Mouse (Mus musculus): Measurements from ENCODE around the gene Neurl4. TPM values are rescaled to one million over a fixed set of nuclear protein-coding genes. Genes with fewer than 3 reads are reported as not detected.
"Not testable (repeated sequence)": the region's sequence is repeated elsewhere in the genome, so short reads cannot be mapped to it uniquely, and the experiment has no call there.

The Neurl4 gene
- polyA plus RNA-seq, 1 experiment = 42.2 TPM

DNA sequence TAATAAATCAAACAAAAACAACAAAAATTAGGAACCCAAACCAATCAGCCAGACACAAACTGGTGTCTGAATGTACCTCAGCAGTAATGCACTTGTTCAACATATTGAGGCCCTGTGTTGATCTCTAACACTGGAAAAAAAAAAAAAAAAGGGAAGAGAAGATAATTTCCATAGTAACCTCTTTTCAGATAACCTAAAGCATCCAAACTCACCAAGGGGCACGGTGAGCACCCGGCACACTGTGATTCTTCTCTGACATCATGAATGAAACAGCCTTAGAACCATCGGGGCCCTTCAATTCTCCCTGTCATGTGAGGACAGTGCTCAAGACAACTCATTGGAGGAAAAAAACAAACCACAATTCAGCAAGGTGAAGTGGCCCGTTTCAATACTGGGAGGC is 28.8 kb downstream of the Neurl4 start:
- no peaks in the 10 kb centered on the region for H3K79me2 ChIP-seq (ENCODE audit: control insufficient read depth, insufficient read depth)
- H3K4me2 ChIP-seq (ENCODE audit: low read depth) = no peak overlapping the region
- no peak for TF ChIP-seq CEBPB (IDR thresholded peaks at IDR 0.05; ENCODE audit: insufficient read depth, poor library complexity, severe bottlenecking)
- TF ChIP-seq E2F4 (IDR thresholded peaks at IDR 0.05; ENCODE audit: insufficient read depth) = no peak
- no peak for TF ChIP-seq MYOG (IDR thresholded peaks at IDR 0.05; ENCODE audit: control insufficient read depth in 1 of 3, insufficient read depth in 1 of 3, insufficient read length in 2 of 3, low read depth in 2 of 3)
- no peak for TF ChIP-seq TCF3 (IDR thresholded peaks at IDR 0.05; ENCODE audit: insufficient read length, low read depth)
- TF ChIP-seq POLR2A (IDR thresholded peaks at IDR 0.05; ENCODE audit: insufficient read length, low read depth) = no peak
- no peak for TF ChIP-seq USF1 (IDR thresholded peaks at IDR 0.05; ENCODE audit: low read depth)
- no peak for TF ChIP-seq TCF12 (IDR thresholded peaks at IDR 0.05; ENCODE audit: insufficient read depth, poor library complexity, severe bottlenecking)
- TF ChIP-seq SRF (IDR thresholded peaks at IDR 0.05; ENCODE audit: control insufficient read depth, insufficient read length, low read depth) = no peak
- no peak for TF ChIP-seq REST (IDR thresholded peaks at IDR 0.05; ENCODE audit: insufficient read depth, insufficient read length)
- no peak for TF ChIP-seq MYOD1 (IDR thresholded peaks at IDR 0.05; ENCODE audit: control insufficient read depth in 1 of 3, insufficient read length in 2 of 3, low read depth in 2 of 3)
- TF ChIP-seq MAX (IDR thresholded peaks at IDR 0.05; ENCODE audit: low read depth) = no peak
- TF ChIP-seq POLR2AphosphoS2 (IDR thresholded peaks at IDR 0.05; ENCODE audit: insufficient read length, low read depth) = no peak
- H3K36me3 ChIP-seq (ENCODE audit: control insufficient read depth, insufficient read depth) = no peaks in the 10 kb centered on the region
- no peak overlapping the region for H3ac ChIP-seq (ENCODE audit: control insufficient read depth, insufficient read length)
- no peaks in the 10 kb centered on the region for H3K27me3 ChIP-seq (ENCODE audit: control insufficient read depth, insufficient read depth, insufficient read length)
- H3K4me3 ChIP-seq = no peak overlapping the region

GRCm38 (mm10) chr11:69930176-69930575 is 29.3 kb downstream of the Neurl4 start:
- H3K36me3 ChIP-seq (ENCODE audit: control insufficient read depth, insufficient read depth); H3K27me3 ChIP-seq (ENCODE audit: control insufficient read depth, insufficient read depth, insufficient read length); H3ac ChIP-seq (ENCODE audit: control insufficient read depth, insufficient read length); H3K79me2 ChIP-seq (ENCODE audit: control insufficient read depth, insufficient read depth); H3K4me2 ChIP-seq (ENCODE audit: low read depth); H3K4me3 ChIP-seq: not testable (repeated sequence)

GRCm38 (mm10) chr11:69930967-69931537 is 30.2 kb downstream of the Neurl4 start:
- TF ChIP-seq REST (IDR thresholded peaks at IDR 0.05; ENCODE audit: insufficient read depth, insufficient read length) (no peak), POLR2AphosphoS2 (IDR thresholded peaks at IDR 0.05; ENCODE audit: insufficient read length, low read depth) (no peak), SRF (IDR thresholded peaks at IDR 0.05; ENCODE audit: control insufficient read depth, insufficient read length, low read depth) (no peak), USF1 (IDR thresholded peaks at IDR 0.05; ENCODE audit: low read depth) (no peak), POLR2A (IDR thresholded peaks at IDR 0.05; ENCODE audit: insufficient read length, low read depth) (no peak), MYOG (IDR thresholded peaks at IDR 0.05; ENCODE audit: control insufficient read depth in 1 of 3, insufficient read depth in 1 of 3, insufficient read length in 2 of 3, low read depth in 2 of 3) (no peak), TCF12 (IDR thresholded peaks at IDR 0.05; ENCODE audit: insufficient read depth, poor library complexity, severe bottlenecking) (no peak), MYOD1 (IDR thresholded peaks at IDR 0.05; ENCODE audit: control insufficient read depth in 1 of 3, insufficient read length in 2 of 3, low read depth in 2 of 3) (no peak), E2F4 (IDR thresholded peaks at IDR 0.05; ENCODE audit: insufficient read depth) (no peak), MAX (IDR thresholded peaks at IDR 0.05; ENCODE audit: low read depth) (no peak)
- no peaks in the 10 kb centered on the region for H3K79me2 ChIP-seq (ENCODE audit: control insufficient read depth, insufficient read depth)

DNA sequence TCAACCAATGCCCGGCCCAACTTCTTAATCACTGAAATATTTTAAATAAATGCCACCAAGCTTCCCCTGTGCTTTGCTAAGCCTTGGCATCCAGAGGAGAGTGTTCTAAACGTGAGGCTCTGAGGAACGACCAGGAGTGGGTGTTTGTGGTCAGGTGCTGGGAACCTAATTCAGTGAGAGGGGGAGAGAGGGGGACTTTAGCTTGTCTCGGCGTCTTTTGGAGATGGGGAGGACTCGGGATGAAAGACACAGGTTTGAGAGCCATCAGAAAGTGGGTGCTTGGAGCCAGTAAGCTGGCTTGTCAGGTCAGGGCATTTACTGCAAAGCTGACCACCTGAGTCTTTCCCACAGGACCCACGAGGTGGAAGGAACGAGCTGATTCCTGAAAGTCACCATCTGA is 30.9 kb downstream of the Neurl4 start:
- no peak for TF ChIP-seq TCF12 (IDR thresholded peaks at IDR 0.05; ENCODE audit: insufficient read depth, poor library complexity, severe bottlenecking)
- TF ChIP-seq MYOG (IDR thresholded peaks at IDR 0.05; ENCODE audit: control insufficient read depth in 1 of 3, insufficient read depth in 1 of 3, insufficient read length in 2 of 3, low read depth in 2 of 3) = no peak
- TF ChIP-seq SRF (IDR thresholded peaks at IDR 0.05; ENCODE audit: control insufficient read depth, insufficient read length, low read depth) = no peak
- TF ChIP-seq CEBPB (IDR thresholded peaks at IDR 0.05; ENCODE audit: insufficient read depth, poor library complexity, severe bottlenecking) = no peak
- TF ChIP-seq POLR2A (IDR thresholded peaks at IDR 0.05; ENCODE audit: insufficient read length, low read depth) = no peak
- TF ChIP-seq REST (IDR thresholded peaks at IDR 0.05; ENCODE audit: insufficient read depth, insufficient read length) = no peak
- TF ChIP-seq MYOD1 (IDR thresholded peaks at IDR 0.05; ENCODE audit: control insufficient read depth in 1 of 3, insufficient read length in 2 of 3, low read depth in 2 of 3) = no peak
- TF ChIP-seq POLR2AphosphoS2 (IDR thresholded peaks at IDR 0.05; ENCODE audit: insufficient read length, low read depth) = no peak
- TF ChIP-seq USF1 (IDR thresholded peaks at IDR 0.05; ENCODE audit: low read depth) = no peak
- no peak for TF ChIP-seq E2F4 (IDR thresholded peaks at IDR 0.05; ENCODE audit: insufficient read depth)
- Histone ChIP-seq H3ac (ENCODE audit: control insufficient read depth, insufficient read length) (no peak overlapping the region), H3K79me2 (ENCODE audit: control insufficient read depth, insufficient read depth) (no peaks in the 10 kb centered on the region), H3K4me2 (ENCODE audit: low read depth) (no peak overlapping the region), H3K36me3 (ENCODE audit: control insufficient read depth, insufficient read depth) (no peaks in the 10 kb centered on the region), H3K4me3 (no peak overlapping the region), H3K27me3 (ENCODE audit: control insufficient read depth, insufficient read depth, insufficient read length) (peaks cover 13% of the 10 kb centered on the region)

More at GRCm38 (mm10) chr11:69930967-69931537, 30.2 kb downstream of the Neurl4 start:
- Histone ChIP-seq H3K4me3 (no peak overlapping the region), H3ac (ENCODE audit: control insufficient read depth, insufficient read length) (no peak overlapping the region), H3K27me3 (ENCODE audit: control insufficient read depth, insufficient read depth, insufficient read length) (peaks cover 5% of the 10 kb centered on the region), H3K4me2 (ENCODE audit: low read depth) (no peak overlapping the region), H3K36me3 (ENCODE audit: control insufficient read depth, insufficient read depth) (no peaks in the 10 kb centered on the region)

- Histone ChIP-seq H3K36me3 (ENCODE audit: control insufficient read depth, insufficient read depth) (no peaks in the 10 kb centered on the region), H3K4me3 (no peak overlapping the region), H3ac (ENCODE audit: control insufficient read depth, insufficient read length) (no peak overlapping the region), H3K79me2 (ENCODE audit: control insufficient read depth, insufficient read depth) (no peaks in the 10 kb centered on the region), H3K4me2 (ENCODE audit: low read depth) (no peak overlapping the region), H3K27me3 (ENCODE audit: control insufficient read depth, insufficient read depth, insufficient read length) (peaks cover 17% of the 10 kb centered on the region)
- TF ChIP-seq POLR2AphosphoS2 (IDR thresholded peaks at IDR 0.05; ENCODE audit: insufficient read length, low read depth) (no peak), TCF12 (IDR thresholded peaks at IDR 0.05; ENCODE audit: insufficient read depth, poor library complexity, severe bottlenecking) (no peak), E2F4 (IDR thresholded peaks at IDR 0.05; ENCODE audit: insufficient read depth) (no peak)
Measured at GRCm38 (mm10) chr11:69932254-69932653, 31.4 kb downstream of the Neurl4 start.

All from myocyte (in vitro differentiated cells).